Mouse (Mus musculus) left cerebral cortex, postnatal 36 days (tissue): ENCODE data around the gene Ribc1. TPM values are rescaled to one million over a fixed set of nuclear protein-coding genes. Genes with fewer than 3 reads are reported as not detected.

ENCODE experiments used
- DNase-seq, 2 experiments: peaks; one replicate each; pipeline ENCODE4 v3.0.0; 2021 to 2022; ENCODE audit warnings: low spot score in 2 of 2, mixed read lengths in 1 of 2
- intact Hi-C: fragments of 180-260 bp; cut with DNase I; formaldehyde crosslinking; loops from one replicate; pipeline ENCODE4 v1.15.1; 2025
- total RNA-seq, 2 experiments: library from RNA; stranded (reverse); gene quantifications; 2 replicates each; pipeline ENCODE4 v1.2.3; 2021

The Ribc1 gene
- total RNA-seq, result under 1 TPM; 0.27 to 0.49 TPM

- peak; percentile 88 to 89 for DNase-seq
- intact Hi-C loops, result loop anchor here (2.0 to 5.0 kb wide), 3 partner anchors 16 to 130 kb away; partner anchors contain the start of gene Hsd17b10
Measured at GRCm38 (mm10) chrX:152016151-152017145, at the start of gene Ribc1, which contains the start of gene Smc1a. Gene Ribc1 (minus strand): TSS chrX:152016295. Gene Smc1a (plus strand): TSS chrX:152016428.

- intact Hi-C loops, result loop anchor here (5.0 kb wide), 1 partner anchor 82 kb away; no protein-coding TSS in a partner anchor
Measured at GRCm38 (mm10) chrX:152065674-152066073, 49.6 kb upstream of the Ribc1 start.

GRCm38 (mm10) chrX:152054094-152054493, 38.0 kb upstream of the Ribc1 start:
- intact Hi-C loops, result loop anchor here (5.0 kb wide), 1 partner anchor 93 kb away; no protein-coding TSS in a partner anchor

More at GRCm38 (mm10) chrX:152065674-152066073, 49.6 kb upstream of the Ribc1 start:
- no peak for DNase-seq

GRCm38 (mm10) chrX:152052546-152052945, 36.5 kb upstream of the Ribc1 start:
- intact Hi-C loops, result loop anchor here (5.0 kb wide), 1 partner anchor 95 kb away; no protein-coding TSS in a partner anchor
- DNase-seq, result no peak

More at GRCm38 (mm10) chrX:152054094-152054493, 38.0 kb upstream of the Ribc1 start:
- no peak for DNase-seq

GRCm38 (mm10) chrX:152047230-152047629, 31.1 kb upstream of the Ribc1 start:
- no peak for DNase-seq
- intact Hi-C loops, result no loop called here

- no peak for DNase-seq
- intact Hi-C loops, result no loop called here
Measured at GRCm38 (mm10) chrX:152039865-152040264, 23.8 kb upstream of the Ribc1 start.

- intact Hi-C loops, result loop anchor here (5.0 kb wide), 1 partner anchor 72 kb away; no protein-coding TSS in a partner anchor
- no peak for DNase-seq
Measured at GRCm38 (mm10) chrX:152019294-152019693, 3.2 kb upstream of the Ribc1 start.

GRCm38 (mm10) chrX:152017186-152017585, 1.1 kb upstream of the Ribc1 start:
- no peak for DNase-seq
- intact Hi-C loops, result loop anchor here (2.0 to 5.0 kb wide), 3 partner anchors 16 to 130 kb away; partner anchors contain the start of gene Hsd17b10

GRCm38 (mm10) chrX:152015752-152016150, 344 bp downstream of the Ribc1 start:
- no peak for DNase-seq
- intact Hi-C loops, result loop anchor here (2.0 to 5.0 kb wide), 3 partner anchors 15 to 131 kb away; partner anchors contain the start of gene Hsd17b10

DNA sequence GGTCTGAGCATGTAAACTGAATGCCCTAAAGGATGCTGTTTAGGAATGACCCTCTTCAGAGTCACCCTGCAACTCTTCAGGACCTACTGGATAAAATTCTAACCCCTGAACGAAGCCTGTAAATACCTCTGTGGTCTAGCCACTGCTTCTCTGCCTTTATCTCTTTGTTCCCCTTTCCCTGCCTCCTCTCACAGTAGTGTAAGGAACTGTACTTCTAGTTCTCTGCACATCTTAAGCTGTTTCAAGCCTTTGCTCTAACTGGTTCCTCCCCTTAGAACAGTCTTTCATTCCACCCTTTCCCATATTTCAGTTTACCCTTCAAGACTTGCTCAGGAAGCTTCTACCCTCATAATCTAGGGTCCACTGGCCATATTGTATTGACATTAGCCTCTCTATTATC, 8.2 kb downstream of the Ribc1 start:
- intact Hi-C loops, result no loop called here
- DNase-seq, result no peak

DNA sequence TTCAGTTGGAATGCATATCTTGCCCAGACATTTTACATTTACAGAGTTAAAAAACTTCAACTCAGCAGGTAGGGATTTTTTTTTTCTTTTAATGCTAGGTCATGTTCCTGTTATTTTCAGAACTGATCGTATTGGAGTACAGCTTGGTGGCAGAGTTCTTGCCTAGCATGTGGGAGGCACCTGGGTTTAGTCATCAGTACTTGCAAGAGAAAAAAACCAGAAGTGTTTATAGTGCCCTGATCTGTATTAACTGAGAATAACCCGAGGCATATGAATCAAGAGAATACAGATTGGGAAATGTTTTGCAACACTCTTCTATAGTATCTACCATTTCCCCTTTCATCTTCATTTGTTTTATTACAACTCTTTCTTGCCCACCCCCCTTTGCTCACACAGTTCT, 13.2 kb downstream of the Ribc1 start:
- intact Hi-C loops, result no loop called here

GRCm38 (mm10) chrX:152001737-152002710, 14.1 kb downstream of the Ribc1 start, which contains the start of gene Hsd17b10:
Gene Hsd17b10 (plus strand): TSS chrX:152001845.
- peak; percentile 77 to 80 for DNase-seq
- intact Hi-C loops, result loop anchor here (2.0 kb wide), 1 partner anchor 15 kb away; the partner anchor contains the start of genes Ribc1 and Smc1a

More for the DNA sequence above, 13.2 kb downstream of the Ribc1 start:
- DNase-seq, result no peak

DNA sequence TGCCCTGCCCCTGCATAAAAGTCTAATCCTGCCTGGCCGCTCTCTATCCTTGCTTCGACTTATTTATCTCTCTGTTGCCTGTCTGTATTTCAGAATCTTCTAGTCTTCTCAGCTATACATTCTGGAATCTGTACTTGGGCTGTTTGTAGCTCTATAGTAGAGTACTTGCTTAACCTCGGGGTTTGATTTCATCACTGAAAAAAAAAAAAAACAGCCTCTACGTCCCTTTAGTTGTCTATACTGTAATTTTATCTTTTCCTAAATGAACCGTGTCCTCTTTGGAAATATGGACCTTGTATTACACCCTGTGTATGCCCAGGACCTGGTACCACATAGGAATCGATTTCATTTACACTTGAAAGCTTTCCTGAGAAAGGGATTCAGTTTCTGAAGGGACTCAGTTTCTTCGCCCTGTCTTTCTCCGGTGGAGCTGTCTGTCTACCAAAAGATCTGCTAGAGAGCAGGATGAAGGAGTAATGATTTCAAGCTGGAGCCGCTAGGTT, 14.9 kb downstream of the Ribc1 start:
- no peak for DNase-seq
- intact Hi-C loops, result loop anchor here (2.0 kb wide), 1 partner anchor 16 kb away; the partner anchor contains the start of genes Ribc1 and Smc1a

DNA sequence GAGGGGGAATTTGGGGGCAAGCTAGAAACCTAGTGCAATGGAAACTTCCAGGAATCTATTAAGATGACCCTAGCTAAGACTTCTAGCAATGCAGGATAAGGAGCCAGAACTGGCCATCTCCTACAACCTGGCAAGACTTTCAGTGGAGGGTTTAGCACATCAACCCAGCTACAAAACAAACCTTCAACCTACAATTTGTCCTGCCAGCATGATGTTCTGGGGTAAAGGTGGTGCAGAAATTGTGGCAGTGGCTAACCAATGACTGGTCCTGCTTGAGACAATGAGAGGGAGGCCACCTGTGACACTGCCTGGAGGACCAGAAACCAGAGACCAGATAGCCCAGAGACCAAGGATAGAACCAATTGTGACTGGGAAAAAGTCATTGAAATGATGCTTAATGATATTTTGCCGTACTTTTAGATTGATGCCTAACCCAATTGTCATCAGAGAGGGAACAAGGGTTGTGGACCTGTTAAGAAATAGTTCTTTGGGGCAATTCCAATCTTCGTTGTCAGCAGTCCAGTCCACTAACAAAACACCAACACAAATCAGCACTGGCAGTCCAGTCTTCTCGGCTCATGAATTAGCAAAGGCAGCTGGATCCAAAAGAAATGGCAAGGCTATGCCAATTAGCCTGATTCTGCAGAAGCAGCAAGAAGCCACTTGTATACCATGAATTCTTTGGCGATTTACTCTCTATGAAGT, 16.9 kb downstream of the Ribc1 start:
- DNase-seq, result no peak
- intact Hi-C loops, result no loop called here
